8 mouse cellular contexts compared by ENCODE assay signal in the genomic region with DNA sequence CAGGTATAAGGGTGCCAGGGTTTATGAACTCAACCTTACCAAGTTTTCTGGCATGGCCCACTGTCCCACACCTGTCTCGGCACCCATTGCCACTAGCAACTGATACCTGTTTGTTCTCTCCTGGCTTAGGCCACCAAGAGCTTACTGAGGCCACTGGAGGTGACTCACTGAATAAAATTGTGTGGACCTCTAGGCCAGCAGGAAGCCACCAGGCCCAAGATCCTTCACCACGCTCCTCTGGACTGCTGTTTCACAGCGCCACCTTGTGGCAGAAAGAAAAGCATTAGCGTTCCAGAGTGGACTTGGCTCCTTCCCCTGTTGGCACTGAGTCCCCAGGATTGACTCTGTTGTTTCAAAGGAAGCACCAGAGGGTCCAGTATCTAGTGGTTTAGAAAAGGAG. TPM values are rescaled to one million over a fixed set of nuclear protein-coding genes. Genes with fewer than 3 reads are reported as not detected.
DNase-seq lines count a peak whose midpoint lies in the region; TF ChIP-seq lines count a peak whose summit lies in the region.

No protein-coding gene starts in this region.

- peak; percentile 64 for TF ChIP-seq CTCF in olfactory bulb, adult 2 months (IDR thresholded peaks at IDR 0.05; ENCODE audit: insufficient read depth, low read depth, low read length)

- no peak overlapping the region for H3K27ac ChIP-seq in olfactory bulb, adult 2 months (ENCODE audit: insufficient read depth, low read depth, low read length)

- intact Hi-C loops in gastrocnemius, postnatal 36 days (cut with DNase I), result loop anchor here (1.0 to 5.0 kb wide), 2 partner anchors 81 to 323 kb away; no protein-coding TSS in a partner anchor

- no peak for TF ChIP-seq POLR2A in olfactory bulb, adult 2 months (IDR thresholded peaks at IDR 0.05; ENCODE audit: insufficient read depth, low read depth, low read length)

- peak; percentile 76 to 81 for DNase-seq in B cell, adult 2 months
- DNase-seq in T-cell, adult 2 months (ENCODE audit: low spot score), result peak; percentile 57
- peak; percentile 70 to 75 for DNase-seq in cerebellum, postnatal 36 days
- DNase-seq in gastrocnemius, postnatal 36 days, result peak; percentile 58 to 61
- peak; percentile 66 for DNase-seq in kidney, adult 11 months
- peak; percentile 87 for DNase-seq in liver
- DNase-seq in thymus, postnatal 36 days, result peak; percentile 63 to 66

- no peaks in the 10 kb centered on the region for H3K4me1 ChIP-seq in olfactory bulb, adult 2 months (ENCODE audit: control insufficient read depth, insufficient read depth, low read length)

- H3K4me3 ChIP-seq in olfactory bulb, adult 2 months (ENCODE audit: insufficient read depth, low read depth, low read length), result no peak overlapping the region

- WGBS in olfactory bulb, adult 2 months, result 25% methylated on average over 4 of the region's 4 CpGs

RNA-seq across cellular contexts. Expression of a gene that starts 16.6 kb away (rescaled TPM):
- total RNA-seq in gastrocnemius, postnatal 36 days (2021), result 1 to 10 TPM; 3.7 to 4.0 TPM
- not detected in 2 replicates for polyA plus RNA-seq in olfactory bulb, adult 2 months (2012; ENCODE audit: insufficient read depth, insufficient read length, low replicate concordance, missing spikeins)

RNA-seq across cellular contexts. Expression of a gene that starts 23.2 kb away (rescaled TPM):
- 10 to 100 TPM; 21.1 to 26.3 TPM for total RNA-seq in gastrocnemius, postnatal 36 days (2021)
- polyA plus RNA-seq in olfactory bulb, adult 2 months (2012; ENCODE audit: insufficient read depth, insufficient read length, low replicate concordance, missing spikeins), result not detected in 2 replicates
